8 mouse cellular contexts compared by ENCODE assay signal in genomic region chr6:117167426-117167730, GRCm38 (mm10). TPM values are rescaled to one million over a fixed set of nuclear protein-coding genes. Genes with fewer than 3 reads are reported as not detected.
DNase-seq lines count a peak whose midpoint lies in the region; ATAC-seq and TF ChIP-seq lines count a peak whose summit lies in the region.

No protein-coding gene starts in this region.

- TF ChIP-seq POLR2A in heart, adult 2 months (IDR thresholded peaks at IDR 0.05; ENCODE audit: insufficient read depth, low read depth, low read length): no peak

- TF ChIP-seq CTCF in heart, adult 2 months (IDR thresholded peaks at IDR 0.05): no peak

- H3K4me1 ChIP-seq in heart, adult 2 months (ENCODE audit: control insufficient read depth, insufficient read depth, low read length): peaks cover 6% of the 10 kb centered on the region
- peaks cover 3% of the 10 kb centered on the region; the same call in 1 of the 2 replicates for H3K4me1 ChIP-seq in embryonic facial prominence, embryonic 11.5 days (ENCODE audit: control insufficient read depth, insufficient read depth, low read length)
- H3K4me1 ChIP-seq in liver, embryonic 13.5 days (replicated peaks): 0 out of 2 replicates have a peak, but pooled peaks cover 10% of the 10 kb centered on the region

- no peaks in the 10 kb centered on the region for H3K27me3 ChIP-seq in heart, adult 2 months (ENCODE audit: control insufficient read depth, insufficient read depth, low read length)
- no peaks in the 10 kb centered on the region for H3K27me3 ChIP-seq in embryonic facial prominence, embryonic 11.5 days (ENCODE audit: control insufficient read depth, insufficient read depth, low read length)
- peaks cover 59% of the 10 kb centered on the region for H3K27me3 ChIP-seq in liver, embryonic 13.5 days

- TF ChIP-seq EP300 in heart, adult 2 months (IDR thresholded peaks at IDR 0.05; ENCODE audit: insufficient read depth, low read depth, low read length): no peak

- H3K27ac ChIP-seq in heart, adult 2 months: peak overlapping the region; percentile 96
- 0 out of 2 replicates have a peak overlapping the region, but pooled peaks have one; percentile 28 for H3K27ac ChIP-seq in embryonic facial prominence, embryonic 11.5 days (replicated peaks; ENCODE audit: low read depth, low read length)
- no peak overlapping the region for H3K27ac ChIP-seq in liver, embryonic 13.5 days

- no peaks in the 10 kb centered on the region for H3K79me2 ChIP-seq in heart, adult 2 months (replicated peaks; ENCODE audit: control insufficient read depth, insufficient read depth, low read length)

- ATAC-seq in embryonic facial prominence, embryonic 11.5 days (replicated peaks; ENCODE audit: insufficient number of reproducible peaks, low FRiP score, low TSS enrichment, low read depth): no peak
- ATAC-seq in liver, embryonic 13.5 days (ENCODE audit: low read depth): no peak
- no peak for ATAC-seq in megakaryocyte, adult 5-6 weeks (ENCODE audit: poor library complexity, severe bottlenecking)
- no peak for ATAC-seq in CD4-positive, CD25-positive, alpha-beta regulatory T cell, adult 4 months

- 0 out of 2 replicates have a peak overlapping the region, but pooled peaks have one; percentile 18 for H3K9ac ChIP-seq in heart, adult 2 months (ENCODE audit: low read depth, low read length)
- no peak overlapping the region for H3K9ac ChIP-seq in embryonic facial prominence, embryonic 11.5 days (replicated peaks; ENCODE audit: low read length)
- H3K9ac ChIP-seq in liver, embryonic 13.5 days: no peak overlapping the region

- peak in 1 of 2 experiments; percentile 58 for DNase-seq in heart, adult 2 months
- DNase-seq in heart, postnatal 10 days: no peak
- DNase-seq in embryonic facial prominence, embryonic 11.5 days (ENCODE audit: low spot score): no peak
- peak; percentile 21 for DNase-seq in heart, postnatal 4 days
- DNase-seq in liver, embryonic 13.5 days: no peak
- DNase-seq in MN1 (ENCODE audit: low spot score): no peak

- intact Hi-C loops in heart, adult 2 months (cut with DNase I): loop anchor here (1.0 to 5.0 kb wide), 6 partner anchors 200 to 750 kb away; no protein-coding TSS in a partner anchor
- intact Hi-C loops in heart, postnatal 10 days (cut with DNase I): loop anchor here (1.0 to 10.0 kb wide), 6 partner anchors 200 to 658 kb away; partner anchors contain the start of gene Depp1

- WGBS in heart, adult 2 months: 25% methylated on average over 7 of the region's 7 CpGs
- 8% methylated on average over 7 of the region's 7 CpGs for WGBS in embryonic facial prominence, embryonic 11.5 days
- 12% methylated on average over 7 of the region's 7 CpGs for WGBS in liver, embryonic 13.5 days (ENCODE audit: insufficient replicate concordance)

- H3K36me3 ChIP-seq in heart, adult 2 months (ENCODE audit: control insufficient read depth, insufficient read depth, low read length): no peaks in the 10 kb centered on the region
- no peaks in the 10 kb centered on the region for H3K36me3 ChIP-seq in embryonic facial prominence, embryonic 11.5 days (replicated peaks; ENCODE audit: control insufficient read depth, insufficient read depth, low read depth, low read length)
- no peaks in the 10 kb centered on the region for H3K36me3 ChIP-seq in liver, embryonic 13.5 days

- H3K4me2 ChIP-seq in embryonic facial prominence, embryonic 11.5 days (ENCODE audit: low read depth, low read length): no peak overlapping the region; the same call in 1 of the 2 replicates
- peak overlapping the region; percentile 54; the same call in 1 of the 2 replicates for H3K4me2 ChIP-seq in liver, embryonic 13.5 days

- H3K4me3 ChIP-seq in heart, adult 2 months: peak overlapping the region; percentile 7; the same call in 1 of the 2 replicates
- 0 out of 2 replicates have a peak overlapping the region, but pooled peaks have one; percentile 73 for H3K4me3 ChIP-seq in embryonic facial prominence, embryonic 11.5 days (ENCODE audit: low read depth, low read length)
- no peak overlapping the region for H3K4me3 ChIP-seq in liver, embryonic 13.5 days (replicated peaks)

- no peaks in the 10 kb centered on the region for H3K9me3 ChIP-seq in embryonic facial prominence, embryonic 11.5 days (replicated peaks; ENCODE audit: control insufficient read depth, low read length)
- no peaks in the 10 kb centered on the region for H3K9me3 ChIP-seq in liver, embryonic 13.5 days (replicated peaks)

RNA-seq across cellular contexts. Expression of gene Cxcl12, which starts 1.0 kb away (rescaled TPM):
- total RNA-seq in heart, adult 2 months (2021): 100 to 1,000 TPM in 1 of 2 experiments, 10 to 100 TPM in 1; 97.9 to 116 TPM
- polyA plus RNA-seq in heart, adult 2 months (2012; rRNA removed): 101 and 166 TPM in 2 replicates
- 100 to 1,000 TPM; 147 to 151 TPM for total RNA-seq in heart, postnatal 10 days (2021)
- polyA plus RNA-seq in embryonic facial prominence, embryonic 11.5 days (2014; fragmentation: Nextera tagmentation; extraction: Ambion mirVana): 147 TPM in 2 replicates
- total RNA-seq in heart, postnatal 4 days (2021): 10 to 100 TPM; 76.3 to 93.2 TPM
- 48.2 and 59.5 TPM in 2 replicates for polyA plus RNA-seq in liver, embryonic 13.5 days (2015; fragmentation: Nextera tagmentation; extraction: Ambion mirVana)
- total RNA-seq in megakaryocyte, adult 5-6 weeks (2015): 8.8 and 9.7 TPM in 2 replicates
- 9.7 and 12.8 TPM in 2 replicates for total RNA-seq in megakaryocyte, adult 5-6 weeks (2017)
- not detected for polyA plus RNA-seq in CD4-positive, CD25-positive, alpha-beta regulatory T cell, adult 4 months (2017; shearing (Covaris generic))

Comparison
In these comparisons a context has a peak if more than half of its experiments do, and no peak if none do; other contexts are left out.
1. RNA of gene Cxcl12, which starts 1.0 kb away (total RNA-seq): 147 to 151 TPM in heart, postnatal 10 days, 97.9 to 116 TPM in heart, adult 2 months and 76.3 to 93.2 TPM in heart, postnatal 4 days; 8.8 to 12.8 TPM in megakaryocyte, adult 5-6 weeks; every median in the first group is over 4 times any median in the second.